Mouse (Mus musculus): ENCODE measurements at regions not wholly inside any gene's neighbourhood (a gene's known extent, or its start where the extent isn't known, plus 50 kb on each side); places are given as distances from the start of the nearest gene placed in this dataset.

GRCm38 (mm10) chr17:85776876-85777275 is 88.8 kb upstream of the Six2 start:
- no peak overlapping the region for H3K4me3 ChIP-seq (replicated peaks; ENCODE audit: low read length)
- no peaks in the 10 kb centered on the region for H3K4me1 ChIP-seq (ENCODE audit: control insufficient read depth, insufficient read depth, low read length)
- no peak overlapping the region for H3K9ac ChIP-seq (ENCODE audit: low read length)
- no peak for ATAC-seq (ENCODE audit: insufficient read depth, low FRiP score)
- no peaks in the 10 kb centered on the region for H3K27me3 ChIP-seq (ENCODE audit: control insufficient read depth, insufficient read depth, low read length)
- 72% methylated on average over 3 of the region's 3 CpGs for WGBS
- H3K36me3 ChIP-seq (ENCODE audit: control insufficient read depth, insufficient read depth, low read length), result no peaks in the 10 kb centered on the region
- H3K4me2 ChIP-seq (ENCODE audit: low read depth, low read length), result no peak overlapping the region
- H3K27ac ChIP-seq (ENCODE audit: low read length), result no peak overlapping the region
- no peaks in the 10 kb centered on the region for H3K9me3 ChIP-seq (replicated peaks; ENCODE audit: control insufficient read depth, low read length)

- WGBS, result 80% methylated on average over 10 of the region's 10 CpGs
- ATAC-seq (ENCODE audit: insufficient read depth, low FRiP score), result no peak
- no peaks in the 10 kb centered on the region for H3K4me1 ChIP-seq (ENCODE audit: control insufficient read depth, insufficient read depth, low read length)
Observed at GRCm38 (mm10) chr17:85768341-85768740, 80.3 kb upstream of the Six2 start.

GRCm38 (mm10) chr17:85767201-85767862 is 79.3 kb upstream of the Six2 start:
- Histone ChIP-seq H3K36me3 (ENCODE audit: control insufficient read depth, insufficient read depth, low read length) (no peaks in the 10 kb centered on the region), H3K4me2 (ENCODE audit: low read depth, low read length) (no peak overlapping the region), H3K9me3 (replicated peaks; ENCODE audit: control insufficient read depth, low read length) (no peaks in the 10 kb centered on the region), H3K4me3 (replicated peaks; ENCODE audit: low read length) (no peak overlapping the region), H3K9ac (ENCODE audit: low read length) (no peak overlapping the region), H3K4me1 (ENCODE audit: control insufficient read depth, insufficient read depth, low read length) (no peaks in the 10 kb centered on the region), H3K27ac (ENCODE audit: low read length) (no peak overlapping the region), H3K27me3 (ENCODE audit: control insufficient read depth, insufficient read depth, low read length) (no peaks in the 10 kb centered on the region)
- 73% methylated on average over 15 of the region's 15 CpGs for WGBS
- no peak for ATAC-seq (ENCODE audit: insufficient read depth, low FRiP score)

More at GRCm38 (mm10) chr17:85768341-85768740, 80.3 kb upstream of the Six2 start:
- Histone ChIP-seq H3K4me2 (ENCODE audit: low read depth, low read length) (no peak overlapping the region), H3K36me3 (ENCODE audit: control insufficient read depth, insufficient read depth, low read length) (no peaks in the 10 kb centered on the region), H3K9me3 (replicated peaks; ENCODE audit: control insufficient read depth, low read length) (no peaks in the 10 kb centered on the region), H3K9ac (ENCODE audit: low read length) (no peak overlapping the region), H3K27me3 (ENCODE audit: control insufficient read depth, insufficient read depth, low read length) (no peaks in the 10 kb centered on the region), H3K27ac (ENCODE audit: low read length) (no peak overlapping the region), H3K4me3 (replicated peaks; ENCODE audit: low read length) (no peak overlapping the region)

GRCm38 (mm10) chr17:85766556-85766955 is 78.5 kb upstream of the Six2 start:
- WGBS, result 22% methylated on average over 5 of the region's 5 CpGs
- H3K9me3 ChIP-seq (replicated peaks; ENCODE audit: control insufficient read depth, low read length), result no peaks in the 10 kb centered on the region
- H3K36me3 ChIP-seq (ENCODE audit: control insufficient read depth, insufficient read depth, low read length), result no peaks in the 10 kb centered on the region
- H3K27ac ChIP-seq (ENCODE audit: low read length), result no peak overlapping the region
- H3K9ac ChIP-seq (ENCODE audit: low read length), result no peak overlapping the region
- H3K27me3 ChIP-seq (ENCODE audit: control insufficient read depth, insufficient read depth, low read length), result no peaks in the 10 kb centered on the region
- ATAC-seq (ENCODE audit: insufficient read depth, low FRiP score), result no peak
- H3K4me1 ChIP-seq (ENCODE audit: control insufficient read depth, insufficient read depth, low read length), result no peaks in the 10 kb centered on the region
- H3K4me3 ChIP-seq (replicated peaks; ENCODE audit: low read length), result no peak overlapping the region
- no peak overlapping the region for H3K4me2 ChIP-seq (ENCODE audit: low read depth, low read length)

GRCm38 (mm10) chr17:85758581-85759098 is 70.6 kb upstream of the Six2 start:
- no peak overlapping the region for H3K4me2 ChIP-seq (ENCODE audit: low read depth, low read length)
- no peaks in the 10 kb centered on the region for H3K36me3 ChIP-seq (ENCODE audit: control insufficient read depth, insufficient read depth, low read length)
- 32% methylated on average over 9 of the region's 9 CpGs for WGBS
- H3K4me3 ChIP-seq (replicated peaks; ENCODE audit: low read length), result no peak overlapping the region
- H3K4me1 ChIP-seq (ENCODE audit: control insufficient read depth, insufficient read depth, low read length), result no peaks in the 10 kb centered on the region
- no peak overlapping the region for H3K27ac ChIP-seq (ENCODE audit: low read length)
- ATAC-seq (ENCODE audit: insufficient read depth, low FRiP score), result no peak
- no peaks in the 10 kb centered on the region for H3K9me3 ChIP-seq (replicated peaks; ENCODE audit: control insufficient read depth, low read length)
- no peak overlapping the region for H3K9ac ChIP-seq (ENCODE audit: low read length)
- no peaks in the 10 kb centered on the region for H3K27me3 ChIP-seq (ENCODE audit: control insufficient read depth, insufficient read depth, low read length)

GRCm38 (mm10) chr17:85757647-85758046 is 69.6 kb upstream of the Six2 start:
- no peaks in the 10 kb centered on the region for H3K36me3 ChIP-seq (ENCODE audit: control insufficient read depth, insufficient read depth, low read length)
- no peak overlapping the region for H3K27ac ChIP-seq (ENCODE audit: low read length)
- no peak for ATAC-seq (ENCODE audit: insufficient read depth, low FRiP score)
- no peak overlapping the region for H3K4me3 ChIP-seq (replicated peaks; ENCODE audit: low read length)
- WGBS, result 76% methylated on average over 1 of the region's 1 CpGs
- H3K9me3 ChIP-seq (replicated peaks; ENCODE audit: control insufficient read depth, low read length), result no peaks in the 10 kb centered on the region
- H3K27me3 ChIP-seq (ENCODE audit: control insufficient read depth, insufficient read depth, low read length), result no peaks in the 10 kb centered on the region
- no peaks in the 10 kb centered on the region for H3K4me1 ChIP-seq (ENCODE audit: control insufficient read depth, insufficient read depth, low read length)
- no peak overlapping the region for H3K9ac ChIP-seq (ENCODE audit: low read length)
- H3K4me2 ChIP-seq (ENCODE audit: low read depth, low read length), result no peak overlapping the region

GRCm38 (mm10) chr17:85755557-85755956 is 67.5 kb upstream of the Six2 start:
- Histone ChIP-seq H3K9me3 (replicated peaks; ENCODE audit: control insufficient read depth, low read length) (no peaks in the 10 kb centered on the region), H3K4me3 (replicated peaks; ENCODE audit: low read length) (no peak overlapping the region), H3K27ac (ENCODE audit: low read length) (no peak overlapping the region), H3K4me1 (ENCODE audit: control insufficient read depth, insufficient read depth, low read length) (no peaks in the 10 kb centered on the region), H3K9ac (ENCODE audit: low read length) (no peak overlapping the region), H3K36me3 (ENCODE audit: control insufficient read depth, insufficient read depth, low read length) (no peaks in the 10 kb centered on the region), H3K27me3 (ENCODE audit: control insufficient read depth, insufficient read depth, low read length) (no peaks in the 10 kb centered on the region), H3K4me2 (ENCODE audit: low read depth, low read length) (no peak overlapping the region)
- 74% methylated on average over 2 of the region's 2 CpGs for WGBS
- no peak for ATAC-seq (ENCODE audit: insufficient read depth, low FRiP score)

GRCm38 (mm10) chr17:85748649-85749081 is 60.6 kb upstream of the Six2 start:
- Histone ChIP-seq H3K4me3 (replicated peaks; ENCODE audit: low read length) (no peak overlapping the region), H3K4me1 (ENCODE audit: control insufficient read depth, insufficient read depth, low read length) (no peaks in the 10 kb centered on the region), H3K4me2 (ENCODE audit: low read depth, low read length) (no peak overlapping the region), H3K9ac (ENCODE audit: low read length) (no peak overlapping the region), H3K36me3 (ENCODE audit: control insufficient read depth, insufficient read depth, low read length) (no peaks in the 10 kb centered on the region), H3K9me3 (replicated peaks; ENCODE audit: control insufficient read depth, low read length) (no peaks in the 10 kb centered on the region), H3K27me3 (ENCODE audit: control insufficient read depth, insufficient read depth, low read length) (no peaks in the 10 kb centered on the region), H3K27ac (ENCODE audit: low read length) (no peak overlapping the region)
- WGBS, result 23% methylated on average over 10 of the region's 10 CpGs
- ATAC-seq (ENCODE audit: insufficient read depth, low FRiP score), result no peak

- no peak for ATAC-seq (ENCODE audit: insufficient read depth, low FRiP score)
- H3K4me3 ChIP-seq (replicated peaks; ENCODE audit: low read length), result no peak overlapping the region
Observed at GRCm38 (mm10) chr17:85747976-85748648, 60.0 kb upstream of the Six2 start.

More at GRCm38 (mm10) chr17:85747976-85748648, 60.0 kb upstream of the Six2 start:
- H3K36me3 ChIP-seq (ENCODE audit: control insufficient read depth, insufficient read depth, low read length), result no peaks in the 10 kb centered on the region
- no peaks in the 10 kb centered on the region for H3K9me3 ChIP-seq (replicated peaks; ENCODE audit: control insufficient read depth, low read length)
- no peak overlapping the region for H3K9ac ChIP-seq (ENCODE audit: low read length)
- no peaks in the 10 kb centered on the region for H3K4me1 ChIP-seq (ENCODE audit: control insufficient read depth, insufficient read depth, low read length)
- no peak overlapping the region for H3K27ac ChIP-seq (ENCODE audit: low read length)
- 46% methylated on average over 16 of the region's 16 CpGs for WGBS
- H3K27me3 ChIP-seq (ENCODE audit: control insufficient read depth, insufficient read depth, low read length), result no peaks in the 10 kb centered on the region
- H3K4me2 ChIP-seq (ENCODE audit: low read depth, low read length), result no peak overlapping the region

All from stomach, embryonic 16.5 days (tissue).